In genomic region chr2:148026366-148026765, GRCm38 (mm10) we compare ENCODE assay signal across 17 mouse cellular contexts. TPM values are rescaled to one million over a fixed set of nuclear protein-coding genes. Genes with fewer than 3 reads are reported as not detected.
"Had no signal": no experiment of that assay in that cellular context is flagged by ENCODE, and none has a peak within 500 bp of the region (broad histone marks: within the 10 kb centered on the region; RNA-seq: fewer than 3 reads in every experiment).

No protein-coding gene starts in this region.

- H3K27ac ChIP-seq: neural tube, embryonic 12.5 days; neural tube, embryonic 13.5 days; neural tube, embryonic 15.5 days; stomach, embryonic 15.5 days; stomach, postnatal 0 days had no signal

- H3K4me1 ChIP-seq: neural tube, embryonic 12.5 days; neural tube, embryonic 13.5 days; neural tube, embryonic 15.5 days had no signal

- H3K36me3 ChIP-seq: neural tube, embryonic 12.5 days; neural tube, embryonic 13.5 days; neural tube, embryonic 15.5 days; stomach, embryonic 15.5 days had no signal

- H3K9me3 ChIP-seq: neural tube, embryonic 12.5 days; neural tube, embryonic 13.5 days; neural tube, embryonic 15.5 days; stomach, embryonic 15.5 days had no signal

- H3K9ac ChIP-seq: neural tube, embryonic 12.5 days; neural tube, embryonic 13.5 days; neural tube, embryonic 15.5 days; stomach, embryonic 15.5 days had no signal

- H3K4me2 ChIP-seq: neural tube, embryonic 12.5 days; neural tube, embryonic 13.5 days; neural tube, embryonic 15.5 days; stomach, embryonic 15.5 days had no signal

- H3K4me3 ChIP-seq: neural tube, embryonic 12.5 days; neural tube, embryonic 13.5 days; neural tube, embryonic 15.5 days; stomach, embryonic 15.5 days had no signal

- DNase-seq: right cerebral cortex, adult 18-20 months; right cerebral cortex, postnatal 14 days; right cerebral cortex, postnatal 25 days; right cerebral cortex, postnatal 4 days; spleen, adult 18-20 months; thymus, adult 18-20 months; thymus, adult 2 months; thymus, postnatal 14 days; thymus, postnatal 25 days; thymus, postnatal 36 days; thymus, postnatal 4 days had no signal

RNA-seq across cellular contexts. Expression of gene Foxa2, which starts 20.4 kb away (rescaled TPM):
- total RNA-seq: neutrophil, adult 5-6 weeks had no signal
